Mouse (Mus musculus) intestine, postnatal 0 days (tissue): ENCODE measurements around the gene Col9a1. TPM values are rescaled to one million over a fixed set of nuclear protein-coding genes. Genes with fewer than 3 reads are reported as not detected.

Experiments used
- ATAC-seq: fragments of 200-750 bp; cut with Nextera tagmentation; 2 replicates; pipeline ENCODE4 v1.8.0; 2017; ENCODE audit warnings: mild to moderate bottlenecking, moderate TSS enrichment, moderate library complexity
- H3K27ac ChIP-seq: fragments of 300-500 bp; sonication (generic); 2 replicates; pipeline ENCODE4 v1.5.1; 2014; ENCODE audit warnings: mild to moderate bottlenecking, low read depth, low read length, moderate library complexity
- H3K27me3 ChIP-seq: fragments of 300-500 bp; sonication (generic); replicated peaks from 2 replicates; pipeline ENCODE4 v1.6.1; 2014; ENCODE audit warnings: low read length, mixed read lengths; ENCODE audit not compliant: control insufficient read depth, insufficient read depth
- H3K36me3 ChIP-seq: fragments of 300-500 bp; sonication (generic); 2 replicates; pipeline ENCODE4 v1.6.1; 2014; ENCODE audit warnings: mild to moderate bottlenecking, moderate library complexity; ENCODE audit not compliant: control insufficient read depth, insufficient read depth
- H3K4me1 ChIP-seq: fragments of 300-500 bp; sonication (generic); replicated peaks from 2 replicates; pipeline ENCODE4 v1.6.1; 2014; ENCODE audit warnings: antibody characterized with exemption, low read length, mixed read lengths; ENCODE audit not compliant: control insufficient read depth, insufficient read depth
- H3K4me2 ChIP-seq: fragments of 300-500 bp; sonication (generic); replicated peaks from 2 replicates; pipeline ENCODE4 v1.6.1; 2014; ENCODE audit warnings: low read depth, mild to moderate bottlenecking, moderate library complexity
- H3K4me3 ChIP-seq: fragments of 300-500 bp; sonication (generic); 2 replicates; pipeline ENCODE4 v1.5.1; 2014; ENCODE audit warnings: low read depth, low read length
- H3K9ac ChIP-seq: fragments of 300-500 bp; sonication (generic); 2 replicates; pipeline ENCODE4 v1.6.1; 2014; ENCODE audit warnings: mild to moderate bottlenecking, low read depth, low read length
- H3K9me3 ChIP-seq: fragments of 300-500 bp; sonication (generic); 2 replicates; pipeline ENCODE4 v1.6.1; 2016; ENCODE audit warnings: mixed run types; ENCODE audit not compliant: control insufficient read depth
- CTCF ChIP-seq: sonication (generic); IDR thresholded peaks from 2 replicates; pipeline ENCODE4 v1.5.1; 2016; ENCODE audit warnings: low read depth, mild to moderate bottlenecking, control low read depth, antibody characterized with exemption, moderate library complexity
- WGBS: fragments of 180-500 bp; shearing (Covaris S2); extraction: QIAGEN DNeasy Blood & Tissue Kit; methylation state at CpG from one replicate; pipeline ENCODE4 v1.1.7; 2014; 5-methylcytosine and 5-hydroxymethylcytosine counted together
- polyA plus RNA-seq: library from polyadenylated mRNA; unstranded; fragments of >200 nt; fragmentation: Nextera tagmentation; extraction: Ambion mirVana; gene quantifications from 2 replicates; pipeline ENCODE4 v1.2.1, GENCODE M21; 2015

Gene Col9a1
- 0.71 and 0.72 TPM in 2 replicates for polyA plus RNA-seq

GRCm38 (mm10) chr1:24177224-24177851 is at the start of gene Col9a1:
Gene Col9a1 (plus strand): TSS chr1:24177610.
- no peaks in the 10 kb centered on the region for H3K27me3 ChIP-seq
- ATAC-seq, result no peak
- no peak within 1 kb of the TSS for H3K27ac ChIP-seq
- no peak within 1 kb of the TSS for H3K4me3 ChIP-seq
- no peaks in the 10 kb centered on the region for H3K4me1 ChIP-seq
- WGBS, result 74% methylated on average over 6 of the region's 6 CpGs
- H3K9ac ChIP-seq, result no peak within 1 kb of the TSS
- H3K4me2 ChIP-seq, result no peak within 1 kb of the TSS
- no peak for TF ChIP-seq CTCF
- no peaks in the 10 kb centered on the region for H3K9me3 ChIP-seq
- H3K36me3 ChIP-seq, result no peaks in the 10 kb centered on the region

GRCm38 (mm10) chr1:24127866-24128265 is 49.5 kb upstream of the Col9a1 start:
- WGBS, result 44% methylated on average over 6 of the region's 6 CpGs

GRCm38 (mm10) chr1:24133853-24134252 is 43.6 kb upstream of the Col9a1 start:
- H3K27ac ChIP-seq, result no peak overlapping the region
- H3K27me3 ChIP-seq, result no peaks in the 10 kb centered on the region
- no peak overlapping the region for H3K4me3 ChIP-seq
- TF ChIP-seq CTCF, result no peak
- H3K4me2 ChIP-seq, result no peak overlapping the region
- no peak for ATAC-seq
- no peaks in the 10 kb centered on the region for H3K9me3 ChIP-seq
- H3K4me1 ChIP-seq, result no peaks in the 10 kb centered on the region
- 55% methylated on average over 19 of the region's 19 CpGs for WGBS
- no peaks in the 10 kb centered on the region for H3K36me3 ChIP-seq
- no peak overlapping the region for H3K9ac ChIP-seq

More at GRCm38 (mm10) chr1:24127866-24128265, 49.5 kb upstream of the Col9a1 start:
- Histone ChIP-seq H3K4me1 (no peaks in the 10 kb centered on the region), H3K36me3 (no peaks in the 10 kb centered on the region), H3K27me3 (no peaks in the 10 kb centered on the region), H3K27ac (no peak overlapping the region), H3K9me3 (no peaks in the 10 kb centered on the region), H3K4me2 (no peak overlapping the region), H3K4me3 (no peak overlapping the region), H3K9ac (no peak overlapping the region)
- no peak for ATAC-seq
- no peak for TF ChIP-seq CTCF

- 6% methylated on average over 1 of the region's 1 CpGs for WGBS
- no peak overlapping the region for H3K27ac ChIP-seq
- ATAC-seq, result no peak
- TF ChIP-seq CTCF, result peak; percentile 84
- no peak overlapping the region for H3K4me3 ChIP-seq
- no peaks in the 10 kb centered on the region for H3K27me3 ChIP-seq
- no peak overlapping the region for H3K9ac ChIP-seq
- no peaks in the 10 kb centered on the region for H3K9me3 ChIP-seq
- no peaks in the 10 kb centered on the region for H3K36me3 ChIP-seq
- H3K4me1 ChIP-seq, result no peaks in the 10 kb centered on the region
- H3K4me2 ChIP-seq, result no peak overlapping the region
Observed at GRCm38 (mm10) chr1:24134792-24135191, 42.6 kb upstream of the Col9a1 start.

- no peak overlapping the region for H3K27ac ChIP-seq
- no peak overlapping the region for H3K9ac ChIP-seq
- TF ChIP-seq CTCF, result peak; percentile 95
- H3K4me1 ChIP-seq, result no peaks in the 10 kb centered on the region
- H3K9me3 ChIP-seq, result no peaks in the 10 kb centered on the region
- no peaks in the 10 kb centered on the region for H3K27me3 ChIP-seq
- 0 out of 2 replicates have a peak, but pooled peaks have one; percentile 31 for ATAC-seq
- WGBS, result 12% methylated on average over 3 of the region's 3 CpGs
- H3K36me3 ChIP-seq, result no peaks in the 10 kb centered on the region
- no peak overlapping the region for H3K4me2 ChIP-seq
- H3K4me3 ChIP-seq, result no peak overlapping the region
Observed at GRCm38 (mm10) chr1:24137133-24137532, 40.3 kb upstream of the Col9a1 start.

- Histone ChIP-seq H3K9ac (no peak overlapping the region), H3K27me3 (no peaks in the 10 kb centered on the region), H3K27ac (no peak overlapping the region), H3K4me2 (no peak overlapping the region), H3K36me3 (no peaks in the 10 kb centered on the region), H3K4me1 (no peaks in the 10 kb centered on the region), H3K4me3 (no peak overlapping the region), H3K9me3 (no peaks in the 10 kb centered on the region)
- no peak for ATAC-seq
- TF ChIP-seq CTCF, result no peak
- 78% methylated on average over 6 of the region's 6 CpGs for whole genome bisulfite sequencing
Observed at GRCm38 (mm10) chr1:24140555-24140954, 36.9 kb upstream of the Col9a1 start.
